Mouse (Mus musculus) CD4-positive, CD25-positive, alpha-beta regulatory T cell, adult 4 months (primary cell): ENCODE results near the gene Ang2. TPM values are rescaled to one million over a fixed set of nuclear protein-coding genes. Genes with fewer than 3 reads are reported as not detected.
"Not testable (repeated sequence)": the region's sequence is repeated elsewhere in the genome, so short reads cannot be mapped to it uniquely, and the experiment has no call there.

ENCODE experiments used
- ATAC-seq: one replicate; pipeline ENCODE4 v1.8.0; 2017
- polyA plus RNA-seq, 2 experiments: library from polyadenylated mRNA; unstranded; fragments of 100-300 nt; shearing (Covaris generic); gene quantifications; one replicate each; pipeline ENCODE4 v1.2.1; 2017

Ang2 gene
- polyA plus RNA-seq: not detected

- ATAC-seq: no peak
Measured at GRCm38 (mm10) chr14:51199098-51200023, at the start of gene Ang2. TSS of gene Ang2 (minus strand) at chr14:51199148.

GRCm38 (mm10) chr14:51247736-51248135 lies 48.8 kb upstream of the Ang2 start:
- no peak for ATAC-seq

GRCm38 (mm10) chr14:51240899-51241298 lies 42.0 kb upstream of the Ang2 start:
- no peak for ATAC-seq

GRCm38 (mm10) chr14:51237488-51237887 lies 38.5 kb upstream of the Ang2 start:
- not testable (repeated sequence) for ATAC-seq

GRCm38 (mm10) chr14:51229657-51230056 lies 30.7 kb upstream of the Ang2 start:
- not testable (repeated sequence) for ATAC-seq

- ATAC-seq: not testable (repeated sequence)
Measured at GRCm38 (mm10) chr14:51220075-51220474, 21.1 kb upstream of the Ang2 start.

GRCm38 (mm10) chr14:51203115-51203514 lies 4.2 kb upstream of the Ang2 start, which contains the start of gene Ear14:
TSS of gene Ear14 (plus strand) at chr14:51203391.
- ATAC-seq: no peak

- ATAC-seq: no peak
Measured at GRCm38 (mm10) chr14:51200466-51200865, 1.5 kb upstream of the Ang2 start.

GRCm38 (mm10) chr14:51200054-51200453 lies 1.1 kb upstream of the Ang2 start:
- ATAC-seq: no peak

- no peak for ATAC-seq
Measured at GRCm38 (mm10) chr14:51195681-51196080, 3.3 kb downstream of the Ang2 start.

GRCm38 (mm10) chr14:51181051-51181450 lies 17.9 kb downstream of the Ang2 start:
- ATAC-seq: not testable (repeated sequence)

- no peak for ATAC-seq
Measured at GRCm38 (mm10) chr14:51173843-51174242, 25.1 kb downstream of the Ang2 start.

- ATAC-seq: not testable (repeated sequence)
Measured at GRCm38 (mm10) chr14:51172947-51173346, 26.0 kb downstream of the Ang2 start.

- not testable (repeated sequence) for ATAC-seq
Measured at GRCm38 (mm10) chr14:51172095-51172865, 26.7 kb downstream of the Ang2 start.

GRCm38 (mm10) chr14:51166068-51166467 lies 32.9 kb downstream of the Ang2 start:
- ATAC-seq: no peak

- ATAC-seq: no peak
Measured at GRCm38 (mm10) chr14:51165435-51165834, 33.5 kb downstream of the Ang2 start.

GRCm38 (mm10) chr14:51163323-51163722 lies 35.6 kb downstream of the Ang2 start:
- ATAC-seq: not testable (repeated sequence)

GRCm38 (mm10) chr14:51161976-51162375 lies 37.0 kb downstream of the Ang2 start, which contains the start of gene Rnase2b:
TSS of gene Rnase2b (plus strand) at chr14:51162260.
- not testable (repeated sequence) for ATAC-seq

GRCm38 (mm10) chr14:51157072-51157471 lies 41.9 kb downstream of the Ang2 start:
- no peak for ATAC-seq

- no peak for ATAC-seq
Measured at GRCm38 (mm10) chr14:51156736-51157068, 42.2 kb downstream of the Ang2 start.

- no peak for ATAC-seq
Measured at GRCm38 (mm10) chr14:51156056-51156735, 42.8 kb downstream of the Ang2 start.

- no peak for ATAC-seq
Measured at GRCm38 (mm10) chr14:51152249-51152870, 46.6 kb downstream of the Ang2 start.
